Mouse (Mus musculus) retina, postnatal 1 day (tissue): ENCODE results near the gene Lrrc27.

ENCODE experiments used
- DNase-seq: peaks from one replicate; pipeline ENCODE4 v3.0.0-alpha.2; 2012

The Lrrc27 gene

DNA sequence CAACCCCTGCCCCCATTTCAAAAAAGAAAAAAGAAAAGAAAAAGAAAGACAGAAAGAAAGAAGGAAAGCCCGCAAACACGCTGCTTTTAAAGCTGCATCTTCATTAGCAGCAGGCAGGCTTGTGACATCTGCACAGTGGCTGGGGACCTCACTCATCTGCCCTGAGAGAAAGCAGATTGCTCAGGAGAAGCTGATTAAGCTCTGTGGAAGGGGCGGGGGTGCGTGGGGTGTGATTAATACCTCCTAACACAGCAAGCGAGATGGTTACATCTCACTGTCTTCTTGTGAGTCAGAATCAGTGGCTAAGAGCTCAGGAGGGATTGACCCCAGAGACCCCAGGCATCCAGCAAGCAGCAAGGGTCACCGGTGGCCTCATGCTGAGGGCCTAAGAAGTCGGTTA, 64.7 kb downstream of the Lrrc27 start:
- peak; percentile 67 for DNase-seq

- DNase-seq: peak; percentile 64
Measured at GRCm38 (mm10) chr7:139279571-139279970, 66.8 kb downstream of the Lrrc27 start.

DNA sequence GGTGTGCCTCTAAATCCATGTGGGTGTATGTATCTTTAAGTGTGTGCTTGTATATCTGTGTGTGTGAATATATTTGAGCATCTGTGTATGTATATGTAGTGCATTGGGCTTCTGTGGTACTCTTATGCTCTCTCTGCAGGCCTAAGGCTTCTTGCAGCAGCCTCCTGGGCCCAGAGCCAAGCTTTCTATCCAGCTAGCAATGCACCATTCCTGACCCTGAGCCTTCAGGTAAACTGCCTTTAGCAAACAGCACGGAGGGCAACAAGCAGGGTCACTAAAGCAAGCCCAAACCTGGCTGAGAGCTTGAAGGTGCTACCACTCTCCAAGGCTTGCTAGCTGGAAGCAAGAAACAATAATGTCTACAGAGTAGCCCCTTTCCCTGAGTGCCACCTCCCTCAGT, 67.3 kb downstream of the Lrrc27 start:
- no peak for DNase-seq

DNA sequence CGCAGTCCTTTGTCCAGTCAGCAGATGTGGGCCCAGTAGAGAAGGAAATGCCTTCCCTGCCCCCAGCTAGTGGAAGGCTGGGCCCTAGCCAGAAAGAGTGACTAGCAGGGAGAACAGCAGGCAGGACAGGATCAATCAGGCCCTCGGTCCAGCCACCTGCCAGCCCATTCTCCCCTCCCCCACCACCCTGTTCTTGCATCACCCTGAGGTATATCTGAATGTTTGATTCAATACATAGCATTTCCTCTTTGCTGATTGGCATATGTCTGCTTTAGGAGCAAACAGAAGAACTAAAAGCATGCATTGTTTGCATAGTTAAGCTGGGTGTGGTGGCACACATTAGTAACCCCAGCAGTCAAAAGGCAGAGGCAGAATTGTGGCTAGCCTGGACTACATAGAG, 68.4 kb downstream of the Lrrc27 start:
- no peak for DNase-seq

GRCm38 (mm10) chr7:139282037-139282436, 69.2 kb downstream of the Lrrc27 start:
- DNase-seq: no peak

DNA sequence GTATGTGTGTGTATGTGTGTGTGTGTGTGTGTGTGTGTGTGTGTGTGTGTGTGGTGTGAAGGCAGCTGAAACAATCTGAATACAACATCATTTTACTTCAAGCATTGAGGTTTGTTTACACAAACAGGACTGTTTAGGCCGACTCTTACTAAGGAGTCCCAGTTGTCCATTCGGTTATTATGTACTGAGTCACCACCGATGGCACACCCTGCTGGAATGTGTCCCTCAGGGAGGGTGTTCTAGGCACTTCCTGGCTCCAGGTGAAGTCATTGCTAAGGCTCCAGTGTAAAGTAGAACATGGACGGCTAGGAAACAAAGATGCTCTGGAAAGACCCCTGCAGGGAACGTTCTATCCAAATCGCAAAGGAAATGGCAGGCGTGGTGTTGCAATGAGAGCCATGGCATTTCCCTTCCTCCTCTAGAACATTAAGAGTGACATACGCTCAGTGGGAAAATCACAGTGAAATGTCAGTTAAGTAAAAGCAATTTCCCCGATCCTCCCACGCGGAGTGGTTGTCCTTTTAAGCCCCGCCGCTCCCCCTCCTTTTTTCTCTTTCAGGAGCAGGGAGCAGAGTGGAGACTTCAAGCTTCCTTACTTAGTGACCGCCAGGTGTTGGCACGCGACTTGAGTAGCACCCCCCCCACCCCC, 72.6 kb downstream of the Lrrc27 start:
- no peak for DNase-seq

DNA sequence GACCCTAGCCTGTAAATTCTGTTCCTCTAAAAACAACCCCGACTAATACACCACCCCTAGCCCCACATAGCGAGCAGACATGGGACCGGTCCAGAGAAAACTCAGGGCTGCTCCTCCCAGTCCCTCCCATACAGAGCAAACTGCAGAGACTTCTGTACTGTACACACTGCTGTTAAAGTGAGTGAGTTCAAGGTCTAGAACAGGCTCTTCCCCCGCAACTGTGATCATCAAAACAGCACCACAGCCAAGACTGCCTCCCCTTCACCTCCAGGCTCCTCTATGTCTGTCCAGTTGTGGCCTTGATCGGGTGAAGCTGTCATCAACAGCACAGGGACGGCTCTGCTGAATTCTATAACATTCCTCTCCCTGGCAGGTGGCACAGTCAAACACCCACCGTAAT, 75.8 kb downstream of the Lrrc27 start:
- DNase-seq: no peak
